Mouse (Mus musculus) adrenal gland, postnatal 14 days (tissue): ENCODE measurements around the gene Trio. TPM values are rescaled to one million over a fixed set of nuclear protein-coding genes. Genes with fewer than 3 reads are reported as not detected.

Experiments
- DNase-seq: peaks from one replicate; pipeline ENCODE4 v3.0.0; 2021; ENCODE audit warnings: mixed read lengths
- total RNA-seq: library from RNA; stranded (reverse); gene quantifications from 2 replicates; pipeline ENCODE4 v1.2.3, GENCODE M21; 2021

Trio gene
- total RNA-seq, 1 experiment from 2014 or later: 59.0 TPM

DNA sequence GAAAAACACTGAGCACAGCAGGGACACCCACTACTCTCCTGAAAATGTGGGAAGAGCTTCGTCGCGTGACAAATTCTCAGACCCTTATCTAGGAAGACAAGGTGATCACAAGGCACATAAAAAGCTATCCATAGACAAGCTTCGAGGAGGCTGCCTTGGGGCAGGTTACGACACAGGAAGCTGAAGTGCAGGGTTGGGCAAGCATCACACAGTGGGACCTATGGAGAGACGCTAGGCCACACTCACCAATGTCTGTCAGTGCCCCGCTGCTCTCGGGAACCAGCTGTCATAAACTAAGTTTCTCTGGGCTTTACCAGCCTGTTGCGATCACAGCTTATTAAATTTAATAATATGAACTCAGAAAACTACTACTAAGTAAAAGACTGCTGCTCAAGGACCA is 149.9 kb downstream of the Trio start:
- DNase-seq: no peak

DNA sequence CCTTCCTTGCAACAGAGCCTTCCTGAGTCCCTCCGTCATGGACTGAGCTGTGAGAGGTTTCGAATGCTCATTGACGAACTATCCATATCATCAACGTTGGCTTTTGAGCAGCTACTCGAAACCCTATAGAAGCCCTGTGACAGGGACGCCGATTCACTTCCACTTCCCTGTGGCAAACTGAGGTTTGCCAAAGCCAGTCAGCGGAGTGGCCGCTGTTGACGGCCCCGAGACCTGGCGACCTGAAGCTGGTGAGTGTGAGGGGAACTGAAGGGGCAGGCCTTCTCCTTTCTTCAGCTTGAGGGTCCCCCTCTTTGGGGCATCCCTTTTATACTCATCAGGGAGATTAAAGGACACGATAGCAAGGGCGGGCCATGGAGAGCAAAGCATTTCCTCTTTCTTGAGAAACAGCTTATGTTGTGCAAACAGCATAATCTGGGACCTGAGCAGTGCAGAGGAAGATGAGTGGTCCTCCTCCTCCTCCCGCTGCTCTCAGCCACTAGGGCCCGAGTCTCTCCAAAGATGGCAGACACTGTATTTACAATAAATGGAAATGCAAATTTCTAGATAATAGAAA is 151.8 kb downstream of the Trio start:
- DNase-seq: no peak

- no peak for DNase-seq
These were observed 153.4 kb downstream of the Trio start for GRCm38 (mm10) chr15:27872286-27872685.

DNA sequence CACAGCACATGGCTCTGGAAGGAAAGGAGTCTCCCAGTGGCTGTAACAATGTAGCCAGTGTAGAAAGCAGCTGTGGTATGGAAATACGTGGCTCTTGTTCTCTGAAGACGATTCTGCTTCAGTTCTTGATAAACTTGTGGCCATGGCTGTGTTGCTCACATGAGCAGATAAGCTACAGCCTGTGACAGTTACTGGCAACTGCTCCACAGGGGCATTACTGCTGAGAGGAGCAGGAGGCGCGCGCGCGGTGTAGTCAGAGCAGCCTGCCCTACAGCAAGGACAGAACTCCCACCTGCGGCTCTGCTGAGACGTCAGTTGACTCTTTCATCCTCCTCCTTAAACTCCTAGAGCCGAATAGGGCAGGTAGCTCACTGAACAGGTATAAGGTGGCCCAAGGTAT is 153.9 kb downstream of the Trio start:
- DNase-seq: no peak

GRCm38 (mm10) chr15:27871260-27871659 is 154.4 kb downstream of the Trio start:
- DNase-seq: no peak

GRCm38 (mm10) chr15:27869001-27869400 is 156.6 kb downstream of the Trio start:
- DNase-seq: no peak

- peak; percentile 40 for DNase-seq
These were observed 157.8 kb downstream of the Trio start for GRCm38 (mm10) chr15:27867831-27868230.

- DNase-seq: no peak
These were observed 159.2 kb downstream of the Trio start for GRCm38 (mm10) chr15:27866471-27866870.

- DNase-seq: no peak
These were observed 159.6 kb downstream of the Trio start for GRCm38 (mm10) chr15:27866053-27866452.

- DNase-seq: no peak
These were observed 161.3 kb downstream of the Trio start for GRCm38 (mm10) chr15:27864397-27864796.

DNA sequence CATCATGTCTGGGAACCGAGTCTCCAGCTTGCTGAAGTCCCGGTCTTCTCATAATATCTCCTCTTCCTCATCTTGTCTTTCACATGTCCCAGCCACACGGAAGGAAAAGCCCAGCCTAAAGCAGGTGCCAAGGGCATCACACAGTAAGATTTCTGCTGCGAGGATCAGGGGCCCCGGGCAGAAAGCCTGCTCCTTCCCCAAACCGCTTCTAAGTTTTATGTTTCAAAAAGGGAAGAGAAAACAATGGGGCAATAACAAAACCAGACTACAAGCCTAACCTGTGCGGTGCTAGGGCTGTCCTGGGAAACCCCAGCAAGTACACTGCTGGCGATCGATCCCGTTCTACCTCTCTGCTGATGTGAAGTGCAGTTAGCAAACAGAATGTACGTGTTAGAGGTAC is 162.7 kb downstream of the Trio start:
- DNase-seq: no peak

GRCm38 (mm10) chr15:27860439-27860838 is 165.2 kb downstream of the Trio start:
- no peak for DNase-seq

- DNase-seq: no peak
These were observed 166.1 kb downstream of the Trio start for GRCm38 (mm10) chr15:27859590-27859989.

DNA sequence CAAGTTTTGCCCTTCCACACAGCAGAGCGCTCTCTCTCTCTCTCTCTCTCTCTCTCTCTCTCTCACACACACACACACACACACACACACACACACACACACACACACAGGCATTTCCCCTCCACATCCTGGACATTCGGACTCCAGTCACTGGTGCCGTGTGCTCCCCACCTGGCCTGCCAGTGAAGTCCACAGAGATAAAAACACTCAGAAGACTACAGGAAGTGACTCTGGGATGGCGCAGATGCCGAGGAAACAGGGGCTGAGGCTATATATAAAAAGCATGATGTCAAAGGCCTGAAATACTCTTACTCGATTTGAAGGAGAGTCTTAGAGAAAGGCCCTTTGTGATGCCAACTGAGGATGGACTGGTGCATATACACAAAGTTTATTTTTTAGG is 166.5 kb downstream of the Trio start:
- no peak for DNase-seq

DNA sequence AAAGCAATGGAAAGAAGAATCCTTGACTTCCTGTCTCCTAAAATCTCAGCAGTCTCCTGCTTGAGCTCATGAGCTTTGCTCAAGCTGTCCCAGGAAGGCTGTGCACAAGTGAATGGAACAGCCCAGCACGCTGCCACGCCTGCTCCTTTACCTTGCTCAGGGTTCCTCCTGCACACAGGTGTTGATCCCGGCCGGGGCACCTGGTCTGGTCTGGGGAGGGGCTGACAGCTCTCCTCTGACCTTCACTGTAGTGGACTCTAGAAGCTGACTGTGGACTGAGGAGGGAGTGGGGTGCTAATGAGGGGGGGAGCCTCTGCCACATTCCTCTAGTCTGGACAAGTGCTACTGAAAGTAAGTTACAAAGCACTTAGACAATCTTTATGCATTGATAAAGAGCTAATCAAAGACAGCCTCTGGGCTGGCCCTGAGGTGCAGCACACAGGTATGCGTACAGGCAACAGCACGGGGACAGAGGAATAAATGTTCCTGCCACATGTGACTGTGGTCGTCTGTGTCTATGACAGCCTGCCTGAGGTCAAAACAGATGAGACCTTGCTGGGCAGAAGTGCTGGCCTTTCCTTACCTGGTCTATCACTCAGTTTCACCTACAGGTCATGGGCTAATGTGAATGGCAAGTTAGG is 167.3 kb downstream of the Trio start:
- no peak for DNase-seq

DNA sequence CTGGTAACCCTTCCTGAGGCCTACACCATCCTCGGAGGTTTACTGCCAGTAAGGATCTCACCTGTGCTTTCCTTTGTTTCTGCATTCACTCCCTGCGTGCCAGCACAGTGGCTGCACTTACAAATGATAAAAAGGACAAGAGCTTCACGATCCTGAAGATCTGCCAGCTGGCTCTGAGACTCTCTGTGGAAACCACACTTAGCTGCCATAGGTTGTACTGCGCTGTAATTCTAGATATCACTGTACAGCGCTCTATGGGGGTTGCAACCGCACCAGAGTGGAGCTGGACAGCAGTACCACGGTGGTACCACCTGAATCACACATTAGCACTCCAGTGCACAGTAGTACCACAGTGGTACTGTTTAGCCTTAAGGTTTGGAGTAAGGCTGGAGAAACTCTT is 168.4 kb downstream of the Trio start:
- no peak for DNase-seq

DNA sequence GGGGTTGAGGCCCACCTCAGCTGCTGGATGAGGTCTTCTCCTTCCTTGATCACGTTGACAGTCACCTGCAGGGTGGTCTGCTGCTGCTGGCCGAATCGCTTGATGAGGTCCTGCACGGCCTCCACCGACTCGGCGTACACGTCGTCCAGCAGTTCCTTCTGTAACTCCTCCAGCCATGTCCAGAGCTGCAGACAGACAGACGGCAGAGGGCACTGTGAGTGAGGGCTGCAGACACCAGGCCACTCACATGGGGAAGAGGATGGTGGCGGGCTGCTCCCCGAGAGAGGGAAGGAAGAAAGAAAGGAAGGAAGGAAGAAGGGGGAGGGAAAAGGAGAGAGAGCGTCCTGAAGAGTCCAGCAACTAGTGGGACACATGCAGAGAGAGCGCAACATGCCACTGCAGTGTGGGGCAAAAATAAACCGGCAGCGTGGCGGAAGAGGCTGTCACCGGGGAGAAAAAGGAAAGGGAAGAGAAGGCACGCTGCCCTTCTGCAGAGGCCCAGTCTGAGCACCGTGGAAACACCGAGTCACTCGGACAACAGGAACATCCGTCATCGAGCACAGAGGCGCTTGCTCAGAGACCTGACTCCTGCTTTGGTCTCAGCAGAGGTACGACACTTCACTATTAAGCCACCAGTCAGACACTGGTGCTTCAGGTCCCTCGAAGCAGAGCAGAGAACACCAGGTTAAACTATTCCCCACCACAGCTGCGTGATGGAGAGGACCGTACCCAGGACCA is 169.4 kb downstream of the Trio start:
- DNase-seq: peak; percentile 20

DNA sequence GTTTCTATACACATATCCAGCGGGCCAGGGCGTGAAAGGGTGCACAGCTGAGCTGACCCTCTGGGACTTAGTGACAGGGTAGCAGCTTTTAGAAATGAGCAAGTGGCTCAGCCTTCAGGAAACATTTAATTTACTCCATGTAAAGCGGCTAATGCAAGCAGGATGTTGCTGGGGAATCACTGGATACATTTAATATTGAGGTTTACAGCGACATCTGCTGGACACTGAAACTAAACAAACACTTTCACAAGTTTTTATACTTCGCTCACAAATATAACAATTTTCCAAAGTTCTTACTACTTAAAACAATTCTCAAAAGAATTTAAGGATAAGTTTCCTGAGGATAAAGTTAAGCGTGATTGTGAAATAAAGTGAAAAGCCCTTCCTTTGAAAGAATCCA is 174.3 kb downstream of the Trio start:
- no peak for DNase-seq

- DNase-seq: peak; percentile 71
These were observed 174.7 kb downstream of the Trio start for GRCm38 (mm10) chr15:27850904-27851303.

DNA sequence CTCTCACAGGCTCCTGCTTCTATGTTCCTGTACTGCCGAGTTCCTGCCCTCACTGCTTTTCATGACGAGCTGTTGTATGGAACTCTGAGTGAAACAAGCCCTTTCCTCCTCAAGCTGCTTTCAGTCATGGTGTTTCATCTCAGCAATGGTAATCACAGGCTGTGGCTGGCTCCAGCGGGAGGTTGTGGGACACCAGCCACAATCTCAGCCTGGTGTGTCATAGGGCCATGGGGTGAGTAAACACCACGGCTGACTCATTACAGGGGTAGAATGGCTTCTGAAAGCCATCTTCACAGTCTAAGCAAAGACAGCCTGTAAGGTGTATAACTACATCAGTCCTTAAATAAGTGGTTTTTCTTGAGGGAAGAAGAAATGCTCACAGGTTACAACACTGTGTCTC is 175.7 kb downstream of the Trio start:
- DNase-seq: peak; percentile 81

- no peak for DNase-seq
These were observed 184.0 kb downstream of the Trio start for GRCm38 (mm10) chr15:27841696-27842095.

GRCm38 (mm10) chr15:27840579-27840978 is 185.1 kb downstream of the Trio start:
- no peak for DNase-seq

DNA sequence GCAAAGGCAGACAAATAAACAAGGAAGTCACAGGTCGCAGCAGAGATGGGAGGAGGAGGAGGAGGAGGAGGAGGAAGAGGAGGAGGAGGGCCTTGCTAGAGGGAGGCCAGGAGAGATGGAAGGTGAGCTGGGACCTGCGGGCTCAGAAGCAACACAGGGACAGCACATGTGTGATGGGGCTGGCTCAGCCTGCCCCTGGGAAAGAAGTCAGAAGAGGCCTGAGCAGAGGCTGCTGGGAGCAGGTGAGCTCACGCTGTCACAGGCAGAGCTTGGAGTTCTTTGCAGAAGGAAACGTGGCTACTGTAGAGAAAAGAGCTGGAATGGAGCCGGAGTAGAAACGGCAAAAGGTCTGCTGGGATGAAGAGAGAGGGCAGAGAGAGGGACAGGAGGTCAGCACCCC is 185.5 kb downstream of the Trio start:
- no peak for DNase-seq

DNA sequence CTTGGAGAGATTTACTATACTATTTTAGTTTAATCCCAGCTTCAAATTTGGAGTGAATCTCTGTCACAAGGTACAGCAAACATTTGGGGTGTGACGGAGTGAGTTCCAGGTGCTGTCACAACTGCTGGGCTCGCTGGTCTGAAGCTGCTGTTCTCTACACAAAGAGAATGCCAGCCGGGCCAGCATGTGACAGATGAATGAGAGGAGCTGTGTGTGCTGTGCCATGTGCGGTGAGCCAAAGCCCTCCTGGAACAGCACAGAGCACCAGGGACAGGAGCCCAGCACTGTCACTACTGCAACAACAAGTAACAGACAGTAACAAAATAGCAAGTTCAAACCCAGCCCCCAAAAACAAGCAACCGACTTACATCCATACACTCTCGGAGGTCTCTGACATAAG is 194.0 kb downstream of the Trio start:
- DNase-seq: no peak
